Mouse (Mus musculus): ENCODE results near the gene Tomm40l.

DNA sequence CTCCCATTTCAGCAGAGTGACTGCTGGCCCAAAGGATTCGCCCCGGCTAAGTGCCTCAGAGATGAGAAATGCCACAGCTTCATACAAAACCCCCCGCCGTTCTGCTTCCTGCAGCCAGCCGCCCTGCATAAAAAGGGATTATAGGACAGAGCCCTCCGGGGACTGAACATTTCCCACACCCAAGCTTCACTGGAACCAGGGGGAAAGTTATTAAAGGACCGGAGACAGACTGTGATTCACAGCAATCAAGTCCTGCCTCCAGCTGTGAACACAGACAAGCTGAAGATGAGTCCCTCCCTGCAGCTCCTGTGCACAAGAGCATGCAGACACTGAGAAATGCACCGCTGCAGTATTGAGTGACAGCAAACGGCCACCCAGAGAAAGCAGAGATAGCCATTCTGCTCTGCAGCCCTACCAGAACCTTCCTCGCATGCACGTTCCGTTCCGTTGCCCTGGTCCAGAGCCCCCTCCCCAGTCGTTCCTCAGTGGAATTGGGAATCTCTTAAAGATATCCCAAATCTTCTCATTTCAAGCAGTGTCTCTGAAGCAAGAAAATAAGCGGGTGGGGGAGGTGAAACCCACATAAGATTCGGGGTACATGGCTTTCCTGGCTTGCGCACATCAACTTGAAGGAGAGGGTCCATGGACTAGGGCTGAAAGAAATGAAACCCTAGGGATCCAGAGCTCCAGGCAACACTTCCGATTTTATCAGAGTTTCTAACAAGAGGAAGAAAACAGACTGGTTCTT, 29.0 kb downstream of the Tomm40l start:
- TF ChIP-seq CTCF (IDR thresholded peaks at IDR 0.05; ENCODE audit: borderline replicate concordance, insufficient read depth, low read depth, low read length) (no peak), POLR2A (IDR thresholded peaks at IDR 0.05; ENCODE audit: borderline replicate concordance, insufficient read depth, low read length) (no peak)
